Mouse (Mus musculus): Measurements from ENCODE around the gene Rxfp1.

Gene Rxfp1

GRCm38 (mm10) chr3:79672188-79672587 lies 65.5 kb downstream of the Rxfp1 start:
- DNase-seq (ENCODE audit: low spot score) = no peak

- DNase-seq (ENCODE audit: low spot score) = no peak
Observed at GRCm38 (mm10) chr3:79670556-79670955, 67.1 kb downstream of the Rxfp1 start.

GRCm38 (mm10) chr3:79664787-79665408 lies 72.8 kb downstream of the Rxfp1 start:
- peak; percentile 75 for DNase-seq (ENCODE audit: low spot score)

GRCm38 (mm10) chr3:79656682-79657081 lies 81.0 kb downstream of the Rxfp1 start:
- DNase-seq (ENCODE audit: low spot score) = peak; percentile 12

- DNase-seq (ENCODE audit: low spot score) = no peak
Observed at GRCm38 (mm10) chr3:79652129-79652528, 85.6 kb downstream of the Rxfp1 start.

GRCm38 (mm10) chr3:79629416-79629730 lies 108.3 kb downstream of the Rxfp1 start, which contains the start of gene Etfdh:
Gene Etfdh, minus strand, starts transcription at chr3:79629500.
- DNase-seq (ENCODE audit: low spot score) = peak; percentile 65

GRCm38 (mm10) chr3:79628561-79629415 lies 108.9 kb downstream of the Rxfp1 start, which contains the start of gene 4930579G24Rik:
Gene 4930579G24Rik, plus strand, starts transcription at chr3:79629079.
- DNase-seq (ENCODE audit: low spot score) = peak; percentile 99

GRCm38 (mm10) chr3:79628182-79628560 lies 109.5 kb downstream of the Rxfp1 start:
- DNase-seq (ENCODE audit: low spot score) = no peak

- DNase-seq (ENCODE audit: low spot score) = peak; percentile 23
Observed at GRCm38 (mm10) chr3:79627484-79628181, 110.0 kb downstream of the Rxfp1 start.

- DNase-seq (ENCODE audit: low spot score) = no peak
Observed at GRCm38 (mm10) chr3:79609886-79610285, 127.8 kb downstream of the Rxfp1 start.

GRCm38 (mm10) chr3:79595468-79595867 lies 142.2 kb downstream of the Rxfp1 start:
- DNase-seq (ENCODE audit: low spot score) = no peak

- peak; percentile 30 for DNase-seq (ENCODE audit: low spot score)
Observed at GRCm38 (mm10) chr3:79591793-79592471, 145.7 kb downstream of the Rxfp1 start.

Measured in retina, embryonic 14.5 days (tissue).